Mouse (Mus musculus): ENCODE data around the gene Prkaa1. TPM values are rescaled to one million over a fixed set of nuclear protein-coding genes. Genes with fewer than 3 reads are reported as not detected.
A peak's percentile ranks its signal among the peaks of the same experiment; 100 is the strongest.

Prkaa1 gene
- polyA plus RNA-seq, 1 experiment from 2014 or later: 17.1 TPM

- no peaks in the 10 kb centered on the region for H3K9me3 ChIP-seq (replicated peaks; ENCODE audit: control insufficient read depth, low read length)
- no peaks in the 10 kb centered on the region for H3K27me3 ChIP-seq (ENCODE audit: control insufficient read depth, insufficient read depth, low read length)
- no peak overlapping the region for H3K4me3 ChIP-seq (ENCODE audit: low read length)
- peaks cover 7% of the 10 kb centered on the region for H3K4me1 ChIP-seq (ENCODE audit: control insufficient read depth, insufficient read depth, low read length)
- no peaks in the 10 kb centered on the region for H3K36me3 ChIP-seq (ENCODE audit: control insufficient read depth, insufficient read depth)
- no peak for ATAC-seq (replicated peaks; ENCODE audit: extremely low read depth, insufficient read depth, low FRiP score)
- H3K9ac ChIP-seq (ENCODE audit: low read length): no peak overlapping the region
- no peak overlapping the region for H3K27ac ChIP-seq (ENCODE audit: low read length)
- 66% methylated on average over 2 of the region's 2 CpGs for WGBS
- no peak overlapping the region for H3K4me2 ChIP-seq (ENCODE audit: low read depth, low read length)
These were observed 4.3 kb upstream of the Prkaa1 start for GRCm38 (mm10) chr15:5139366-5139765.

GRCm38 (mm10) chr15:5139863-5140262, 3.8 kb upstream of the Prkaa1 start:
- Histone ChIP-seq H3K4me1 (ENCODE audit: control insufficient read depth, insufficient read depth, low read length) (peaks cover 12% of the 10 kb centered on the region), H3K36me3 (ENCODE audit: control insufficient read depth, insufficient read depth) (no peaks in the 10 kb centered on the region), H3K4me2 (ENCODE audit: low read depth, low read length) (no peak overlapping the region), H3K9ac (ENCODE audit: low read length) (no peak overlapping the region), H3K4me3 (ENCODE audit: low read length) (no peak overlapping the region), H3K9me3 (replicated peaks; ENCODE audit: control insufficient read depth, low read length) (no peaks in the 10 kb centered on the region), H3K27me3 (ENCODE audit: control insufficient read depth, insufficient read depth, low read length) (no peaks in the 10 kb centered on the region), H3K27ac (ENCODE audit: low read length) (no peak overlapping the region)
- WGBS: 76% methylated on average over 7 of the region's 7 CpGs
- no peak for ATAC-seq (replicated peaks; ENCODE audit: extremely low read depth, insufficient read depth, low FRiP score)

- Histone ChIP-seq H3K9me3 (replicated peaks; ENCODE audit: control insufficient read depth, low read length) (no peaks in the 10 kb centered on the region), H3K4me2 (ENCODE audit: low read depth, low read length) (no peak overlapping the region), H3K4me3 (ENCODE audit: low read length) (no peak overlapping the region), H3K27ac (ENCODE audit: low read length) (no peak overlapping the region), H3K4me1 (ENCODE audit: control insufficient read depth, insufficient read depth, low read length) (peaks cover 17% of the 10 kb centered on the region), H3K36me3 (ENCODE audit: control insufficient read depth, insufficient read depth) (no peaks in the 10 kb centered on the region), H3K9ac (ENCODE audit: low read length) (no peak overlapping the region), H3K27me3 (ENCODE audit: control insufficient read depth, insufficient read depth, low read length) (no peaks in the 10 kb centered on the region)
- ATAC-seq (replicated peaks; ENCODE audit: extremely low read depth, insufficient read depth, low FRiP score): no peak
These were observed 3.3 kb upstream of the Prkaa1 start for GRCm38 (mm10) chr15:5140357-5140756.

GRCm38 (mm10) chr15:5142047-5142446, 1.6 kb upstream of the Prkaa1 start:
- Histone ChIP-seq H3K4me3 (ENCODE audit: low read length) (no peak overlapping the region), H3K4me2 (ENCODE audit: low read depth, low read length) (no peak overlapping the region), H3K27ac (ENCODE audit: low read length) (no peak overlapping the region), H3K4me1 (ENCODE audit: control insufficient read depth, insufficient read depth, low read length) (peaks cover 20% of the 10 kb centered on the region), H3K36me3 (ENCODE audit: control insufficient read depth, insufficient read depth) (no peaks in the 10 kb centered on the region), H3K27me3 (ENCODE audit: control insufficient read depth, insufficient read depth, low read length) (no peaks in the 10 kb centered on the region), H3K9ac (ENCODE audit: low read length) (no peak overlapping the region), H3K9me3 (replicated peaks; ENCODE audit: control insufficient read depth, low read length) (no peaks in the 10 kb centered on the region)
- WGBS: 58% methylated on average over 5 of the region's 5 CpGs
- no peak for ATAC-seq (replicated peaks; ENCODE audit: extremely low read depth, insufficient read depth, low FRiP score)

GRCm38 (mm10) chr15:5142714-5143113, 947 bp upstream of the Prkaa1 start:
- 77% methylated on average over 5 of the region's 5 CpGs for WGBS
- Histone ChIP-seq H3K4me2 (ENCODE audit: low read depth, low read length) (no peak overlapping the region), H3K4me1 (ENCODE audit: control insufficient read depth, insufficient read depth, low read length) (peaks cover 20% of the 10 kb centered on the region), H3K9me3 (replicated peaks; ENCODE audit: control insufficient read depth, low read length) (no peaks in the 10 kb centered on the region), H3K27me3 (ENCODE audit: control insufficient read depth, insufficient read depth, low read length) (no peaks in the 10 kb centered on the region), H3K36me3 (ENCODE audit: control insufficient read depth, insufficient read depth) (no peaks in the 10 kb centered on the region), H3K4me3 (ENCODE audit: low read length) (no peak overlapping the region), H3K27ac (ENCODE audit: low read length) (no peak overlapping the region), H3K9ac (ENCODE audit: low read length) (no peak overlapping the region)
- no peak for ATAC-seq (replicated peaks; ENCODE audit: extremely low read depth, insufficient read depth, low FRiP score)

- H3K4me1 ChIP-seq (ENCODE audit: control insufficient read depth, insufficient read depth, low read length): peaks cover 16% of the 10 kb centered on the region
- peak overlapping the region; percentile 87 for H3K9ac ChIP-seq (ENCODE audit: low read length)
- H3K36me3 ChIP-seq (ENCODE audit: control insufficient read depth, insufficient read depth): no peaks in the 10 kb centered on the region
- no peaks in the 10 kb centered on the region for H3K27me3 ChIP-seq (ENCODE audit: control insufficient read depth, insufficient read depth, low read length)
- peak overlapping the region; percentile 81 for H3K27ac ChIP-seq (ENCODE audit: low read length)
- under 1% methylated on average over 60 of the region's 61 CpGs for WGBS
- peak overlapping the region; percentile 90 for H3K4me2 ChIP-seq (ENCODE audit: low read depth, low read length)
- H3K9me3 ChIP-seq (replicated peaks; ENCODE audit: control insufficient read depth, low read length): no peaks in the 10 kb centered on the region
- ATAC-seq (replicated peaks; ENCODE audit: extremely low read depth, insufficient read depth, low FRiP score): peak; percentile 86
- peak overlapping the region; percentile 89 for H3K4me3 ChIP-seq (ENCODE audit: low read length)
These were observed 539 bp downstream of the Prkaa1 start for GRCm38 (mm10) chr15:5144021-5144778.

- 34% methylated on average over 9 of the region's 9 CpGs for WGBS
- H3K27me3 ChIP-seq (ENCODE audit: control insufficient read depth, insufficient read depth, low read length): no peaks in the 10 kb centered on the region
- no peak overlapping the region; the same call in 1 of the 2 replicates for H3K27ac ChIP-seq (ENCODE audit: low read length)
- peak overlapping the region; percentile 23; the same call in 1 of the 2 replicates for H3K4me3 ChIP-seq (ENCODE audit: low read length)
- H3K9me3 ChIP-seq (replicated peaks; ENCODE audit: control insufficient read depth, low read length): no peaks in the 10 kb centered on the region
- ATAC-seq (replicated peaks; ENCODE audit: extremely low read depth, insufficient read depth, low FRiP score): no peak
- H3K4me1 ChIP-seq (ENCODE audit: control insufficient read depth, insufficient read depth, low read length): peaks cover 16% of the 10 kb centered on the region
- H3K36me3 ChIP-seq (ENCODE audit: control insufficient read depth, insufficient read depth): no peaks in the 10 kb centered on the region
- H3K4me2 ChIP-seq (ENCODE audit: low read depth, low read length): peak overlapping the region; percentile 90
- peak overlapping the region; percentile 38; the same call in 1 of the 2 replicates for H3K9ac ChIP-seq (ENCODE audit: low read length)
These were observed 1.7 kb downstream of the Prkaa1 start for GRCm38 (mm10) chr15:5145196-5145945.

- Histone ChIP-seq H3K9me3 (replicated peaks; ENCODE audit: control insufficient read depth, low read length) (no peaks in the 10 kb centered on the region), H3K36me3 (ENCODE audit: control insufficient read depth, insufficient read depth) (no peaks in the 10 kb centered on the region), H3K4me1 (ENCODE audit: control insufficient read depth, insufficient read depth, low read length) (peaks cover 16% of the 10 kb centered on the region), H3K27ac (ENCODE audit: low read length) (no peak overlapping the region), H3K4me3 (ENCODE audit: low read length) (no peak overlapping the region), H3K9ac (ENCODE audit: low read length) (no peak overlapping the region), H3K4me2 (ENCODE audit: low read depth, low read length) (no peak overlapping the region), H3K27me3 (ENCODE audit: control insufficient read depth, insufficient read depth, low read length) (no peaks in the 10 kb centered on the region)
- 85% methylated on average over 4 of the region's 4 CpGs for WGBS
- ATAC-seq (replicated peaks; ENCODE audit: extremely low read depth, insufficient read depth, low FRiP score): no peak
These were observed 5.5 kb downstream of the Prkaa1 start for GRCm38 (mm10) chr15:5149187-5149586.

GRCm38 (mm10) chr15:5152171-5152570, 8.5 kb downstream of the Prkaa1 start:
- no peaks in the 10 kb centered on the region for H3K9me3 ChIP-seq (replicated peaks; ENCODE audit: control insufficient read depth, low read length)
- H3K4me3 ChIP-seq (ENCODE audit: low read length): no peak overlapping the region
- 88% methylated on average over 6 of the region's 6 CpGs for WGBS
- H3K4me1 ChIP-seq (ENCODE audit: control insufficient read depth, insufficient read depth, low read length): peaks cover 14% of the 10 kb centered on the region
- no peak overlapping the region for H3K4me2 ChIP-seq (ENCODE audit: low read depth, low read length)
- no peak overlapping the region for H3K27ac ChIP-seq (ENCODE audit: low read length)
- H3K27me3 ChIP-seq (ENCODE audit: control insufficient read depth, insufficient read depth, low read length): no peaks in the 10 kb centered on the region
- no peak overlapping the region for H3K9ac ChIP-seq (ENCODE audit: low read length)
- no peak for ATAC-seq (replicated peaks; ENCODE audit: extremely low read depth, insufficient read depth, low FRiP score)
- H3K36me3 ChIP-seq (ENCODE audit: control insufficient read depth, insufficient read depth): no peaks in the 10 kb centered on the region

All from heart, embryonic 16.5 days (tissue).